Mouse (Mus musculus) heart, postnatal 0 days (tissue): ENCODE results near the gene Gm43951. TPM values are rescaled to one million over a fixed set of nuclear protein-coding genes. Genes with fewer than 3 reads are reported as not detected.

Experiments
- ATAC-seq: fragments of 200-750 bp; cut with Nextera tagmentation; 2 replicates; pipeline ENCODE4 v1.8.0; 2017; ENCODE audit warnings: low read depth, moderate number of reproducible peaks, moderate library complexity; ENCODE audit not compliant: insufficient read depth
- DNase-seq: peaks from one replicate; pipeline ENCODE4 v3.0.0-alpha.2; 2016; ENCODE audit warnings: low spot score
- H3K27ac ChIP-seq: fragments of 300-500 bp; sonication (generic); 2 replicates; pipeline ENCODE4 v1.5.1; 2014; ENCODE audit warnings: low read depth, mild to moderate bottlenecking
- H3K27me3 ChIP-seq: fragments of 300-500 bp; sonication (generic); 2 replicates; pipeline ENCODE4 v1.6.1; 2014; ENCODE audit warnings: low read length, mixed read lengths; ENCODE audit not compliant: control insufficient read depth, insufficient read depth
- H3K36me3 ChIP-seq: fragments of 300-500 bp; sonication (generic); replicated peaks from 2 replicates; pipeline ENCODE4 v1.6.1; 2014; ENCODE audit warnings: low read length, mixed read lengths; ENCODE audit not compliant: control insufficient read depth, insufficient read depth
- H3K4me1 ChIP-seq: fragments of 300-500 bp; sonication (generic); 2 replicates; pipeline ENCODE4 v1.6.1; 2014; ENCODE audit warnings: antibody characterized with exemption; ENCODE audit not compliant: control insufficient read depth, insufficient read depth
- H3K4me2 ChIP-seq: fragments of 300-500 bp; sonication (generic); 2 replicates; pipeline ENCODE4 v1.6.1; 2014; ENCODE audit warnings: low read depth, mild to moderate bottlenecking, low read length, moderate library complexity
- H3K4me3 ChIP-seq: fragments of 300-500 bp; sonication (generic); 2 replicates; pipeline ENCODE4 v1.5.1; 2014; ENCODE audit warnings: low read depth, low read length
- H3K9ac ChIP-seq: fragments of 300-500 bp; sonication (generic); replicated peaks from 2 replicates; pipeline ENCODE4 v1.6.1; 2014; ENCODE audit warnings: low read depth, low read length, mixed read lengths
- H3K9me3 ChIP-seq: fragments of 300-500 bp; sonication (generic); replicated peaks from 2 replicates; pipeline ENCODE4 v1.6.1; 2016; ENCODE audit warnings: low read length; ENCODE audit not compliant: control insufficient read depth
- CTCF ChIP-seq: IDR thresholded peaks from 2 replicates; pipeline ENCODE4 v1.5.1; 2016; ENCODE audit warnings: antibody characterized with exemption, control low read depth, low read depth
- EP300 ChIP-seq: IDR thresholded peaks from 2 replicates; pipeline ENCODE4 v1.6.1; 2016; ENCODE audit warnings: antibody characterized with exemption, low read depth
- WGBS: fragments of 180-500 bp; shearing (Covaris S2); extraction: QIAGEN DNeasy Blood & Tissue Kit; methylation state at CpG from one replicate; pipeline ENCODE4 v1.1.7; 2014; 5-methylcytosine and 5-hydroxymethylcytosine counted together
- polyA plus RNA-seq: library from polyadenylated mRNA; unstranded; fragments of >200 nt; fragmentation: Nextera tagmentation; extraction: Ambion mirVana; gene quantifications from 2 replicates; pipeline ENCODE4 v1.2.1, GENCODE M21; 2015
- total RNA-seq: library from RNA; depleted of rRNA; stranded (reverse); fragments of >200 nt; gene quantifications from 2 replicates; pipeline ENCODE4 v1.2.3, GENCODE M21; 2014; ENCODE audit warnings: low replicate concordance

The Gm43951 gene
- total and polyA plus RNA-seq, 2 experiments from 2014 or later: 0.07 TPM; not detected in 1

DNA sequence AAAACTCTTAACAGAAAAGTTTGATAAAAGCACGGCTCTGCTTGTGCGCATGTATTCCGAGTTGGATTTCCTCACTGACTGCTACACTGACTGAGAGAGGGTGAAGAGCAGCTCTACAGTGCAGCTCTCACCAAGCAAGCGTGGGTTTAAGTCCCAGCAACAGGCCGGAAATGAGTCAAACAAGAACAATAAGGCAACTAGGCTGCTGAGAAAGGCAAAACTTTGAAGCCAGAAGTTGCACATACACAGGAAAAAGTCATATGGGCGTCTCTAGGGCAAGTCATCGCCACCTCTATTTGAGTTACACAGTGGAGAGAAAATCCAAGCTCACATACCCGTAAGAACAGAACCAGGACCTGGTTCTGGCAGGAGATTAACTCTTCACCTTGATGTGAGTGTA is 10.1 kb downstream of the Gm43951 start:
- WGBS: 69% methylated on average over 8 of the region's 8 CpGs
- no peak for DNase-seq
- H3K9me3 ChIP-seq: no peaks in the 10 kb centered on the region
- peaks cover 17% of the 10 kb centered on the region for H3K36me3 ChIP-seq
- no peak overlapping the region for H3K4me3 ChIP-seq
- no peak overlapping the region for H3K9ac ChIP-seq
- H3K27me3 ChIP-seq: no peaks in the 10 kb centered on the region
- H3K4me2 ChIP-seq: no peak overlapping the region
- no peak for TF ChIP-seq CTCF
- TF ChIP-seq EP300: no peak
- no peak for ATAC-seq
- no peaks in the 10 kb centered on the region for H3K4me1 ChIP-seq
- H3K27ac ChIP-seq: peak overlapping the region; percentile 68

DNA sequence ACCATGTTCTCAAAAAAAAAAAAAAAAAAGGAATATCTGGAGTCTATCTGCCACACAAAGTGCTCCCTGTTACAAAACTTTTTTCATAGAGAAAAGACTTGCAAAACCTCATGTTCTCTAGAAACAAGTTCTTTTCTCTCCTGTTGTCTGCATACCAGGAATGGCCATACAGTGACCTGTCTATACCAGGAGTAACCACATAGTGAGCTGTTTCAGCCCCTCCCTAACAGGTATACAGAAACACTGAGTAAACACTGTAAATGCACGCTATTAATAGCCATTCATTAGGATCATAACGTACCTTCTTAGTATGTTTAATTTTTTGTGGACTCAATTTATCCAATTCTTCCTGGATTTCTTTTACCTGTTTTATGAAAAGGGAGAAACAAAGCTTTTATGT is 12.4 kb downstream of the Gm43951 start:
- no peak overlapping the region for H3K9ac ChIP-seq
- H3K4me2 ChIP-seq: no peak overlapping the region
- H3K36me3 ChIP-seq: peaks cover 28% of the 10 kb centered on the region
- TF ChIP-seq EP300 (no peak), CTCF (no peak)
- no peaks in the 10 kb centered on the region for H3K27me3 ChIP-seq
- H3K4me1 ChIP-seq: no peaks in the 10 kb centered on the region
- no peak overlapping the region for H3K27ac ChIP-seq
- DNase-seq (no peak), ATAC-seq (no peak)
- 78% methylated on average over 2 of the region's 2 CpGs for WGBS
- H3K9me3 ChIP-seq: no peaks in the 10 kb centered on the region
- H3K4me3 ChIP-seq: no peak overlapping the region

DNA sequence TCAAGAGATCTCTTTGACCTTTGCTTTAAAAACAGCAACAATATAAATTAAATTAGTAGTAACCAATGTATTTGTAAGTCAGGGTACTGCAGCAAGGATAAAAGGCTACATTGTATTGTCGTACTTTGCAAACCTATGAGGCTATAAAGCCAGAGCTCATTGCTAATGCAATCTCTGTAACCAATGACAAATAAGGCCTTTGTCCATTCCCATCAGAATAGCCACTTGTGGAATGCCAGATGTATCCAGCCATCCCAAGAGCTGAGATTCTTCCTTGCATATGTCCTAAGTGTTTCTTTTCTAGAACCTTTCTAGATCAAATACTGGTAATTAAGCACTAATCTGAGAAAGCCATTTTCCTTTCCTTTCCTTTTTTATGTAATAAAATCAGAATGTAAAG is 15.8 kb downstream of the Gm43951 start:
- H3K27ac ChIP-seq: no peak overlapping the region
- H3K27me3 ChIP-seq: no peaks in the 10 kb centered on the region
- no peak overlapping the region for H3K9ac ChIP-seq
- TF ChIP-seq EP300: no peak
- H3K4me3 ChIP-seq: no peak overlapping the region
- ATAC-seq (no peak), DNase-seq (no peak)
- no peaks in the 10 kb centered on the region for H3K4me1 ChIP-seq
- H3K9me3 ChIP-seq: no peaks in the 10 kb centered on the region
- no peak overlapping the region for H3K4me2 ChIP-seq
- 86% methylated on average over 1 of the region's 1 CpGs for WGBS
- H3K36me3 ChIP-seq: peaks cover 38% of the 10 kb centered on the region

DNA sequence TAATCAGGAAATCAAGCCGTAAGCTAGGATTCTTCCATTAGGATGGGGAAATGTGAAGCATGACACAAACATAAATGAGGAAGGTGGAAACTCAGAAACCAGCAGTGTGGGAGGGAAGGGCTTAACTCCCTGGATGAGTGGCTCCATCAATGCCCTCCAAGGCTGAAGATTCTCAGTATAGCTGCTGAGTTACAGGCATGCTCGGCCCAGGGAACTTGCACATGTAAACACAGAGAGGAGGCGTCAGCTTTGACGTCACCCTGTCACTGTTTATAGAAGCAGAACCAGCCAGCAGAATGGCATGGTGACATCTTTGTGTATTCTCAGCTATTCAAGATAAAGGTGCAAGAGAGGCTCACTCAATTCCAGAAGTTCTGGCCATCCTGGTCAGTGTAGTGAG is 22.4 kb downstream of the Gm43951 start:
- DNase-seq (no peak), ATAC-seq (no peak)
- no peaks in the 10 kb centered on the region for H3K9me3 ChIP-seq
- H3K4me2 ChIP-seq: no peak overlapping the region
- no peaks in the 10 kb centered on the region for H3K4me1 ChIP-seq
- peaks cover 34% of the 10 kb centered on the region for H3K36me3 ChIP-seq
- no peak overlapping the region for H3K27ac ChIP-seq
- 64% methylated on average over 4 of the region's 4 CpGs for WGBS
- H3K27me3 ChIP-seq: no peaks in the 10 kb centered on the region
- no peak overlapping the region for H3K4me3 ChIP-seq
- TF ChIP-seq EP300 (no peak), CTCF (no peak)
- no peak overlapping the region for H3K9ac ChIP-seq

DNA sequence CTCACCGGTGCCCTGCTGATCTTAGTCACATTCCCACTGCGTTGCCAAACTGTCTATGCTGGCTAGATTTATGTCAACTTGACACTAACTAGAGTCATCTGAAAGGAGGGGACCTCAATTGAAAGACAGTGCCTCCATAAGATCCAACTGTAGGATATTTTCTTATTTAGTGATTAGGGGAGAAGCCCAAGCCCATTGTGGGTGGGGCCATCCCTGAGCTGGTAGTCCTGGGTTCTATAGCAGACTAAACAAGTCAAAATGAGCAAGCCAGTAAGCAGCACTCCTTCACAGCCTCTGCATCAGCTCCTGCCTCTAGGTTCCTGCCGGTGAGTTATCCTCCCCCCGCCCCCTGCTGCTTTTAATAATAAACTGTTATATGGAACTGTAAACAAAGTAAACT is 25.5 kb downstream of the Gm43951 start:
- Histone ChIP-seq H3K9me3 (no peaks in the 10 kb centered on the region), H3K4me1 (no peaks in the 10 kb centered on the region), H3K4me2 (no peak overlapping the region), H3K36me3 (peaks cover 44% of the 10 kb centered on the region), H3K4me3 (no peak overlapping the region), H3K27me3 (no peaks in the 10 kb centered on the region), H3K27ac (no peak overlapping the region), H3K9ac (no peak overlapping the region)
- DNase-seq (no peak), ATAC-seq (no peak)
- TF ChIP-seq CTCF (no peak), EP300 (no peak)
- WGBS: 93% methylated on average over 4 of the region's 4 CpGs

DNA sequence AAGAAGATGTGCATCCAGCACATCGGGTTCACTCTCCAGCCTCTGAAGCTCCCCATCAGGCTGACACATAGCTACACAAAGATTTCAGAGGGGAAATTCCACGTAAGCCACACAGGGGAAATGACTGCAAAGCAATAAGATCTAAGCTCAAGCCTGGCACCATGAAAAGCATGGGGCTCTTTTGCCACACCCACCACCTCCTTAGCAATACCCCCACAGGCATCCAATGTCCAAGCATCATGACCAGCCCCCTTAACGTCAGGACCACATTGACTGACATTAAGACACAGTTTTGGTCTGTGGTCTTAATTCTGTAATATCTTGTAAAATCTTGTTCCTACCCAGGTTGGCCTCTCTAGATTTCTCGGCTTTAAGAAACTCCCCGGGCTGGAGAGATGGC is 26.1 kb downstream of the Gm43951 start:
- H3K9ac ChIP-seq: no peak overlapping the region
- ATAC-seq (no peak), DNase-seq (no peak)
- H3K27ac ChIP-seq: no peak overlapping the region
- H3K4me1 ChIP-seq: no peaks in the 10 kb centered on the region
- no peaks in the 10 kb centered on the region for H3K27me3 ChIP-seq
- TF ChIP-seq EP300: no peak
- no peak for TF ChIP-seq CTCF
- H3K4me2 ChIP-seq: no peak overlapping the region
- H3K9me3 ChIP-seq: no peaks in the 10 kb centered on the region
- H3K36me3 ChIP-seq: peaks cover 49% of the 10 kb centered on the region
- H3K4me3 ChIP-seq: no peak overlapping the region
- WGBS: 89% methylated on average over 5 of the region's 5 CpGs
